ENCODE assay signal across 8 mouse cellular contexts in the genomic region with DNA sequence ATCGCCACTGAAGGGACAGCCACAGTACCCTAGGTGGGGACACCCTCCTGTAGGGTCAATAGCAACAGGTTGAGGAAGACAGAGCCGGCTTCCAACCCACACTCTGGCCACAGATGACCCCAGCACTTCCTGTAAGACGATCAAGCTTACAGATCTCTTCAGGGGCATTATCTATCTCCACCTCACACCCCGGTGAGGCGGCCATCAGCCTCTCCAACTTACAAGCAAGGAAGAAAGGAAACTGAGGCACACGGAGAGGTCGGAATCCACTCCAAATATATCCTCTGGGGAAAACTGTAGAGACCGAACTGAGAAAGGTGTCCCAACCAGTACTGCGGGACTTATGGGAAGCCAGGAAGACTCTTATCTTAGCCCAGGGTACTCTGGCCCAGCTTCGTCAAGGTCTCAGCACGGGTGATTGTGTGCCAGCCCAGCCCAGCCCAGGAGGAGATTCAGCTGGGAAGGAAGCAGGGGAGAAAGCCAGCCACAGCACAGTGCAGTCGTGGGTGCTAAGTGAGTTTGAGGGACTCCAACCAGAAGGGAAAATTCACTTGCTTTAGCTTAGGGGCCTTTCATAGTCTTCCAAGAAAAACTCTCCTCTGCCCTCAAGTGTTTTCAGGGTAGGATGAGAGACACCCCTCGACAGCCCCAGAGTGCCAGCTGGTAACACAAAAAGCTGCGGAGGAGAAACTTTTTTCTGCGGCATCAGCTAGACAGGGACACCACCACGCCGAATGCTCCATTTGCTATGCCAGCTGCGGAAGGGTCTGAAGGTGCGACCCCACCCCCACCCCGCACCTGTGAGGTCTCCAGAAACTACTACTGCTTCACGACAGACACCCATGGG. TPM values are rescaled to one million over a fixed set of nuclear protein-coding genes. Genes with fewer than 3 reads are reported as not detected.
A peak's percentile ranks its signal among the peaks of the same experiment; 100 is the strongest.
DNase-seq lines count a peak whose midpoint lies in the region; ATAC-seq and TF ChIP-seq lines count a peak whose summit lies in the region.

No protein-coding gene starts in this region.

- H3K36me3 ChIP-seq in lung, embryonic 14.5 days (ENCODE audit: insufficient read depth): 0 out of 2 replicates have a peak, but pooled peaks cover 5% of the 10 kb centered on the region
- H3K36me3 ChIP-seq in hindbrain, embryonic 15.5 days: no peaks in the 10 kb centered on the region
- H3K36me3 ChIP-seq in myocyte (ENCODE audit: control insufficient read depth, insufficient read depth): no peaks in the 10 kb centered on the region

- peaks cover 29% of the 10 kb centered on the region for H3K4me1 ChIP-seq in lung, embryonic 14.5 days (ENCODE audit: insufficient read depth)
- peaks cover 81% of the 10 kb centered on the region for H3K4me1 ChIP-seq in hindbrain, embryonic 15.5 days (replicated peaks)

- H3K27ac ChIP-seq in lung, embryonic 14.5 days (ENCODE audit: low read depth): no peak overlapping the region
- peak overlapping the region; percentile 95 for H3K27ac ChIP-seq in hindbrain, embryonic 15.5 days (replicated peaks)

- no peaks in the 10 kb centered on the region for H3K79me2 ChIP-seq in myocyte (ENCODE audit: control insufficient read depth, insufficient read depth)

- TF ChIP-seq CTCF in lung, embryonic 14.5 days (IDR thresholded peaks at IDR 0.05; ENCODE audit: low read depth): no peak

- H3K4me2 ChIP-seq in lung, embryonic 14.5 days: peak overlapping the region; percentile 97
- peak overlapping the region; percentile 95 for H3K4me2 ChIP-seq in hindbrain, embryonic 15.5 days
- H3K4me2 ChIP-seq in myocyte (ENCODE audit: low read depth): peak overlapping the region; percentile 36

- DNase-seq in CD4-positive, CD25-positive, alpha-beta regulatory T cell, adult 2 months (ENCODE audit: low read depth, low spot score): peak; percentile 19
- DNase-seq in lung, embryonic 14.5 days: no peak
- no peak for DNase-seq in lung, postnatal 4 days
- no peak for DNase-seq in testis, postnatal 10 days (ENCODE audit: low spot score)
- no peak for DNase-seq in layer of hippocampus, postnatal 25 days (ENCODE audit: extremely low spot score in 1 of 2, low spot score in 1 of 2)

- peaks cover 5% of the 10 kb centered on the region; the same call in 1 of the 2 replicates for H3K27me3 ChIP-seq in lung, embryonic 14.5 days (ENCODE audit: insufficient read depth, low read length)
- H3K27me3 ChIP-seq in hindbrain, embryonic 15.5 days: no peaks in the 10 kb centered on the region
- H3K27me3 ChIP-seq in myocyte (ENCODE audit: control insufficient read depth, insufficient read depth, insufficient read length): no peaks in the 10 kb centered on the region

- TF ChIP-seq POLR2A in myocyte (IDR thresholded peaks at IDR 0.05; ENCODE audit: insufficient read length, low read depth): no peak

- peak overlapping the region; percentile 70 for H3K9ac ChIP-seq in lung, embryonic 14.5 days
- H3K9ac ChIP-seq in hindbrain, embryonic 15.5 days: peak overlapping the region; percentile 75

- no peak overlapping the region for H3ac ChIP-seq in myocyte (ENCODE audit: control insufficient read depth, insufficient read length)

- no peak for ATAC-seq in CD4-positive, CD25-positive, alpha-beta regulatory T cell, adult 4 months
- ATAC-seq in lung, embryonic 14.5 days (ENCODE audit: insufficient read depth): no peak
- no peak for ATAC-seq in hindbrain, embryonic 15.5 days (ENCODE audit: low FRiP score, low read depth)

- 5% methylated on average over 21 of the region's 21 CpGs for WGBS in lung, embryonic 14.5 days
- WGBS in hindbrain, embryonic 15.5 days: 1% methylated on average over 21 of the region's 21 CpGs

- no peaks in the 10 kb centered on the region for H3K9me3 ChIP-seq in lung, embryonic 14.5 days (ENCODE audit: low read depth, low read length)
- H3K9me3 ChIP-seq in hindbrain, embryonic 15.5 days: no peaks in the 10 kb centered on the region

- H3K4me3 ChIP-seq in lung, embryonic 14.5 days (ENCODE audit: low read depth, low read length): peak overlapping the region; percentile 69
- H3K4me3 ChIP-seq in hindbrain, embryonic 15.5 days: peak overlapping the region; percentile 71
- peak overlapping the region; percentile 52 for H3K4me3 ChIP-seq in myocyte

TF ChIP-seq in myocyte, 11 proteins besides CTCF, POLR2A, EP300 and RAD21:
- TF ChIP-seq MAX (IDR thresholded peaks at IDR 0.05; ENCODE audit: low read depth) (no peak), REST (IDR thresholded peaks at IDR 0.05; ENCODE audit: insufficient read depth, insufficient read length) (no peak), MYOG (IDR thresholded peaks at IDR 0.05; ENCODE audit: control insufficient read depth in 1 of 3, insufficient read depth in 1 of 3, insufficient read length in 2 of 3, low read depth in 2 of 3) (no peak)

RNA-seq across cellular contexts. Expression of a gene that starts 1.5 kb away (rescaled TPM):
- polyA plus RNA-seq in CD4-positive, CD25-positive, alpha-beta regulatory T cell, adult 4 months (2017; shearing (Covaris generic)): under 1 TPM; 0.27 to 0.46 TPM
- 8.3 and 8.6 TPM in 2 replicates for polyA plus RNA-seq in lung, embryonic 14.5 days (2014; fragmentation: Nextera tagmentation; extraction: Ambion mirVana)
- polyA plus RNA-seq in hindbrain, embryonic 15.5 days (2015; fragmentation: Nextera tagmentation; extraction: Ambion mirVana): 13.7 and 14.7 TPM in 2 replicates
- polyA plus RNA-seq in myocyte (2012; fragmentation: generic; extraction: Trizol): 6.6 TPM
- 10 to 100 TPM; 66.6 to 71.3 TPM for total RNA-seq in layer of hippocampus, postnatal 25 days (2021)

RNA-seq across cellular contexts. Expression of a gene that starts 32.4 kb away (rescaled TPM):
- not detected for polyA plus RNA-seq in CD4-positive, CD25-positive, alpha-beta regulatory T cell, adult 4 months (2017; shearing (Covaris generic))
- polyA plus RNA-seq in lung, embryonic 14.5 days (2014; fragmentation: Nextera tagmentation; extraction: Ambion mirVana): 0.76 and 0.82 TPM in 2 replicates
- 2.7 and 2.9 TPM in 2 replicates for polyA plus RNA-seq in hindbrain, embryonic 15.5 days (2015; fragmentation: Nextera tagmentation; extraction: Ambion mirVana)
- 13.5 TPM for polyA plus RNA-seq in myocyte (2012; fragmentation: generic; extraction: Trizol)
- 1 to 10 TPM; 5.0 to 5.1 TPM for total RNA-seq in layer of hippocampus, postnatal 25 days (2021)

Comparison
In these comparisons a context has a peak if more than half of its experiments do, and no peak if none do; other contexts are left out.
1. H3K4me2 ChIP-seq: peak in every context shown above with its lines; median percentile 97 in lung, embryonic 14.5 days; 95 in hindbrain, embryonic 15.5 days; 36 in myocyte.